Comparison of ENCODE assay signal across 16 mouse cellular contexts in the genomic region with DNA sequence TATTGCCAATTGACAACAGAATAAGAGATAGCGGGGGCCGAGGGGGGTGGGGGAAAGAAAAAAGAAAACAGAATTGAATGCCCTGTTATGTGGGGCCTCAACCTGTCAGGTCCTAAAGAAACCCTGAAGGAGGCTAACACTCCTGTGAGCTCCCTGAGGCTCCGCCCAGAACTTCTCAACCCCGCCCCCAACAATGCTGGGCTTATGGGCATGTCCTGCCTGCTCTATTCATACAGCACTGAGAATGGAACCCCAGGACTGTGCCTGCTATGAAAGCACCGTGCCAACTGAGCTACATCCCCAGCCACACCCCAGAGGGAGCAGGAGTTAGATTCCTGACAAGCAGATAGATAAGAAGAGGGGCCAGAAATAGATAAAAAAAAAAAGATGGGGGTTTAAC. TPM values are rescaled to one million over a fixed set of nuclear protein-coding genes. Genes with fewer than 3 reads are reported as not detected.
DNase-seq lines count a peak whose midpoint lies in the region; ATAC-seq and TF ChIP-seq lines count a peak whose summit lies in the region.
"Had no signal": no experiment of that assay in that cellular context is flagged by ENCODE, and none has a peak within 500 bp of the region (broad histone marks: within the 10 kb centered on the region; RNA-seq: fewer than 3 reads in every experiment).

No protein-coding gene starts in this region.

- H3K9me3 ChIP-seq in embryonic facial prominence, embryonic 11.5 days (replicated peaks; ENCODE audit: control insufficient read depth, low read length) = no peaks in the 10 kb centered on the region
- no peaks in the 10 kb centered on the region for H3K9me3 ChIP-seq in embryonic facial prominence, embryonic 10.5 days
- H3K9me3 ChIP-seq in kidney, embryonic 14.5 days (ENCODE audit: control insufficient read depth, low read length) = no peaks in the 10 kb centered on the region
- no peaks in the 10 kb centered on the region for H3K9me3 ChIP-seq in midbrain, embryonic 13.5 days
- H3K9me3 ChIP-seq: midbrain, embryonic 15.5 days; neural tube, embryonic 13.5 days had no signal

- no peak for DNase-seq in embryonic facial prominence, embryonic 11.5 days (ENCODE audit: low spot score)
- no peak for DNase-seq in embryonic facial prominence, embryonic 10.5 days (ENCODE audit: low spot score)
- peak; percentile 22 for DNase-seq in kidney, adult 2 months
- DNase-seq in A20 (ENCODE audit: low read depth, low spot score) = peak; percentile 20
- peak; percentile 38 to 63 for DNase-seq in kidney, postnatal 25 days
- no peak for DNase-seq in layer of hippocampus, adult 2 months (ENCODE audit: low spot score in 2 of 2)
- DNase-seq: adrenal gland, adult 8-10 months; right cerebral cortex, postnatal 25 days had no signal

- no peak overlapping the region for H3K9ac ChIP-seq in embryonic facial prominence, embryonic 11.5 days (replicated peaks; ENCODE audit: low read length)
- no peak overlapping the region for H3K9ac ChIP-seq in kidney, embryonic 14.5 days (ENCODE audit: low read depth, low read length)
- H3K9ac ChIP-seq in midbrain, embryonic 13.5 days (replicated peaks) = no peak overlapping the region
- H3K9ac ChIP-seq: midbrain, embryonic 15.5 days; neural tube, embryonic 13.5 days had no signal

- no peak for TF ChIP-seq POLR2A in kidney, adult 2 months (IDR thresholded peaks at IDR 0.05; ENCODE audit: low read depth, low read length)

- H3K4me1 ChIP-seq in embryonic facial prominence, embryonic 11.5 days (ENCODE audit: control insufficient read depth, insufficient read depth, low read length) = no peaks in the 10 kb centered on the region
- no peaks in the 10 kb centered on the region for H3K4me1 ChIP-seq in embryonic facial prominence, embryonic 10.5 days
- H3K4me1 ChIP-seq in kidney, adult 2 months (ENCODE audit: control insufficient read depth, insufficient read depth, low read length) = peaks cover 5% of the 10 kb centered on the region; the same call in 1 of the 2 replicates
- H3K4me1 ChIP-seq in kidney, embryonic 14.5 days (ENCODE audit: control insufficient read depth, insufficient read depth, low read length) = no peaks in the 10 kb centered on the region
- no peaks in the 10 kb centered on the region for H3K4me1 ChIP-seq in midbrain, embryonic 13.5 days (replicated peaks)
- H3K4me1 ChIP-seq: midbrain, embryonic 15.5 days; neural tube, embryonic 13.5 days had no signal

- H3K4me2 ChIP-seq in embryonic facial prominence, embryonic 11.5 days (ENCODE audit: low read depth, low read length) = no peak overlapping the region
- no peak overlapping the region for H3K4me2 ChIP-seq in kidney, embryonic 14.5 days (replicated peaks; ENCODE audit: low read depth, low read length)
- no peak overlapping the region for H3K4me2 ChIP-seq in midbrain, embryonic 13.5 days (replicated peaks)
- H3K4me2 ChIP-seq: midbrain, embryonic 15.5 days; neural tube, embryonic 13.5 days had no signal

- H3K4me3 ChIP-seq in embryonic facial prominence, embryonic 11.5 days (ENCODE audit: low read depth, low read length) = no peak overlapping the region
- no peak overlapping the region for H3K4me3 ChIP-seq in embryonic facial prominence, embryonic 10.5 days
- no peak overlapping the region for H3K4me3 ChIP-seq in kidney, adult 2 months (ENCODE audit: insufficient read depth, low read depth, low read length)
- H3K4me3 ChIP-seq in kidney, embryonic 14.5 days (ENCODE audit: low read length) = no peak overlapping the region
- H3K4me3 ChIP-seq in midbrain, embryonic 13.5 days (replicated peaks) = no peak overlapping the region
- no peak overlapping the region for H3K4me3 ChIP-seq in layer of hippocampus, adult 2 months
- H3K4me3 ChIP-seq: forebrain, embryonic 10.5 days; midbrain, embryonic 15.5 days; neural tube, embryonic 13.5 days had no signal

- WGBS in embryonic facial prominence, embryonic 11.5 days = 75% methylated on average over 5 of the region's 5 CpGs
- 69% methylated on average over 5 of the region's 5 CpGs for WGBS in embryonic facial prominence, embryonic 10.5 days
- 74% methylated on average over 5 of the region's 5 CpGs for WGBS in kidney, adult 2 months
- WGBS in kidney, embryonic 14.5 days = 75% methylated on average over 5 of the region's 5 CpGs
- 72% methylated on average over 5 of the region's 5 CpGs for WGBS in midbrain, embryonic 13.5 days

- no peaks in the 10 kb centered on the region for H3K27me3 ChIP-seq in embryonic facial prominence, embryonic 11.5 days (ENCODE audit: control insufficient read depth, insufficient read depth, low read length)
- H3K27me3 ChIP-seq in embryonic facial prominence, embryonic 10.5 days (replicated peaks; ENCODE audit: low read depth, poor library complexity, severe bottlenecking) = no peaks in the 10 kb centered on the region
- H3K27me3 ChIP-seq in kidney, adult 2 months (replicated peaks; ENCODE audit: control insufficient read depth, insufficient read depth, low read length) = no peaks in the 10 kb centered on the region
- no peaks in the 10 kb centered on the region for H3K27me3 ChIP-seq in kidney, embryonic 14.5 days (ENCODE audit: control insufficient read depth, insufficient read depth, low read length)
- no peaks in the 10 kb centered on the region for H3K27me3 ChIP-seq in midbrain, embryonic 13.5 days
- H3K27me3 ChIP-seq: midbrain, embryonic 15.5 days; neural tube, embryonic 13.5 days had no signal

- no peaks in the 10 kb centered on the region for H3K36me3 ChIP-seq in embryonic facial prominence, embryonic 11.5 days (replicated peaks; ENCODE audit: control insufficient read depth, insufficient read depth, low read depth, low read length)
- no peaks in the 10 kb centered on the region for H3K36me3 ChIP-seq in embryonic facial prominence, embryonic 10.5 days (replicated peaks)
- H3K36me3 ChIP-seq in kidney, adult 2 months (ENCODE audit: control insufficient read depth, insufficient read depth, low read length) = no peaks in the 10 kb centered on the region
- H3K36me3 ChIP-seq in kidney, embryonic 14.5 days (ENCODE audit: control insufficient read depth, insufficient read depth, low read length) = no peaks in the 10 kb centered on the region
- H3K36me3 ChIP-seq in midbrain, embryonic 13.5 days = no peaks in the 10 kb centered on the region
- H3K36me3 ChIP-seq: forebrain, embryonic 10.5 days; midbrain, embryonic 15.5 days; neural tube, embryonic 13.5 days had no signal

- no peak for TF ChIP-seq CTCF in kidney, adult 2 months (conservative IDR thresholded peaks at IDR 0.05; ENCODE audit: insufficient read depth, insufficient read length, low read depth, low read length)
- TF ChIP-seq CTCF in layer of hippocampus, adult 2 months (conservative IDR thresholded peaks at IDR 0.05) = no peak

- no peak overlapping the region for H3K27ac ChIP-seq in embryonic facial prominence, embryonic 11.5 days (replicated peaks; ENCODE audit: low read depth, low read length)
- H3K27ac ChIP-seq in embryonic facial prominence, embryonic 10.5 days (replicated peaks) = no peak overlapping the region
- H3K27ac ChIP-seq in kidney, adult 2 months (ENCODE audit: insufficient read depth, low read depth, low read length) = no peak overlapping the region
- H3K27ac ChIP-seq in kidney, embryonic 14.5 days (ENCODE audit: low read depth, low read length) = no peak overlapping the region
- H3K27ac ChIP-seq in midbrain, embryonic 13.5 days = no peak overlapping the region
- no peak overlapping the region for H3K27ac ChIP-seq in layer of hippocampus, adult 2 months
- H3K27ac ChIP-seq: forebrain, embryonic 10.5 days; midbrain, embryonic 15.5 days; neural tube, embryonic 13.5 days had no signal

- 0 out of 2 replicates have a peak, but pooled peaks have one; percentile 48 for ATAC-seq in embryonic facial prominence, embryonic 11.5 days (replicated peaks; ENCODE audit: insufficient number of reproducible peaks, low FRiP score, low TSS enrichment, low read depth)
- no peak for ATAC-seq in kidney, embryonic 14.5 days (ENCODE audit: low FRiP score, low TSS enrichment)
- no peak for ATAC-seq in midbrain, embryonic 13.5 days
- ATAC-seq: midbrain, embryonic 15.5 days had no signal

RNA-seq across cellular contexts. Expression of a gene that starts 2.5 kb away (rescaled TPM):
- 0.24 TPM in 1 of 2 replicates, not detected in the other for polyA plus RNA-seq in embryonic facial prominence, embryonic 11.5 days (2014; fragmentation: Nextera tagmentation; extraction: Ambion mirVana)
- 0.15 TPM in 1 of 2 replicates, not detected in the other for polyA plus RNA-seq in embryonic facial prominence, embryonic 10.5 days (2016; fragmentation: Nextera tagmentation; extraction: Ambion mirVana)
- polyA plus RNA-seq in kidney, adult 2 months (2012; rRNA removed) = 0.90 and 1.3 TPM in 2 replicates
- 0.24 and 0.92 TPM in 2 replicates for polyA plus RNA-seq in kidney, embryonic 14.5 days (2014; fragmentation: Nextera tagmentation; extraction: Ambion mirVana)
- polyA plus RNA-seq in midbrain, embryonic 13.5 days (2015; fragmentation: Nextera tagmentation; extraction: Ambion mirVana) = not detected in 2 replicates
- not detected for total RNA-seq in layer of hippocampus, adult 2 months (2021)
- total RNA-seq: adrenal gland, adult 8-10 months; left cerebral cortex, adult 18-20 months; liver, adult 2 months had no signal
- polyA plus RNA-seq: forebrain, embryonic 10.5 days; gonadal fat pad, adult 2 months; midbrain, embryonic 15.5 days; neural tube, embryonic 13.5 days had no signal

Comparison
In these comparisons a context has a peak if more than half of its experiments do, and no peak if none do; other contexts are left out.
1. DNase-seq: peak in kidney, adult 2 months (single experiment), A20 (single experiment) and kidney, postnatal 25 days (2 of 2); none in embryonic facial prominence, embryonic 11.5 days (single experiment), embryonic facial prominence, embryonic 10.5 days (single experiment) and layer of hippocampus, adult 2 months (0 of 2).